Mouse (Mus musculus): ENCODE results near the gene Otud7b.

Gene Otud7b

DNA sequence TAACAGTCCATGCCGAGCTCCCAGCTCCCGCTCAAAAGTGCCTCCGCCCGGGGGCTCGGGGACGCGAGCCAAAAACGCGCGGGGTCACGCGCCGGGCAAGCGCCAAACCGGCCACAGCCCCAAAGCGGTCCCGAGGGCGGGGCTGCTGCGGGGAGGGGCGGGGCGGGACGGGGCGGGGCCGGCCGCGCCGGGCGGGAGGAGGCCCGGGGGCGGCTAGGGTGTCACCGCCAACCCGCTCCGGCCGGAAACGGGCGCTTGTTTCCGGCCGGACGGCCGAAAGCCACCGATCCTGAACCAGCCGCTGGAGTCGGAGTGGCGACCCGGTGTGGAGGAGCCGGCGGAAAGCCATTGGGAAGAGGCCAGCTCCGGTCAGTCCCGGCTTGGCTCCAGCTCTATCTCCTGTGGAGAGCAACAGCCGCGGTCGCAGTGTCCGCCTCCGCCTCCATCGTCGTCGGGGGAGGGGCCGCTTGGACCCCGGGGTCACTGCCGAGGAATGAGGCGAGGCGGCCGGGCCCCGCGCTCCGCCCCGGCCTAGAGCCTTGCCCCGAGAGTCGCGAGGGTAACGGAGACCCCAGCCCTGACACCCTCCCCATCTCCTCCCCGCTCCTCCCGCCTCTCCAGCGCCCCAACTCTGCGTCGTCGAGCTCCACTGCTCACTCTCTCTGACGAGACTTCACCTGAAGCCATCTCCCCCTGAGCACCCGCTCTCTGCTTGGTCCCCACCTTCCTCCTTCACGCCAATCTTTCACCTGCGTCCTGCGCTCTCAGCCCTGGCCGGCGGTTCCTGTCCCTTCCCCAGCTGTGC lies at the start of gene Otud7b:
TSS of gene Otud7b (plus strand) at position 267 of the 805 bp plus-strand sequence.
- peak; percentile 77 for DNase-seq (ENCODE audit: low spot score)

DNA sequence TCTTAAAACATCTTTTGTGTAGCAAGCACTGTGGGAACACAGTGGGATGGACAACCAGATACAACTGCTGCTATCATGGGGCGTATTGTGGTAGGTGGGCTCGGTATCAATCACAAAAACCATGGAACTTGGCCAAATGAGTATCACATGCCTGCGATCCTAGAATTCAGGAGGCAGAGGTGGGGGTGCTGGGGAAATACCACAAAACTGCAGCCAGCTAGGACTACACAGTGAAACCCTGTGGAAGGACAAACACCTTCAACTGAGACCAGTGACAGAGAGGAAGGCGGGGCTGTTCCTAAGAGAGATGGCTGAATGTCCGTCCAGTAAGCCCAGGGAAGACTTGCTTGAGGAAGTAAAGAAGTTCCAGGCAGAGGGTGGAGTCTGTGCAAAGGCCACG lies 49.0 kb upstream of the Otud7b start:
- no peak for DNase-seq (ENCODE audit: low spot score)

GRCm38 (mm10) chr3:96056031-96056430 lies 48.3 kb upstream of the Otud7b start:
- DNase-seq (ENCODE audit: low spot score) = no peak

DNA sequence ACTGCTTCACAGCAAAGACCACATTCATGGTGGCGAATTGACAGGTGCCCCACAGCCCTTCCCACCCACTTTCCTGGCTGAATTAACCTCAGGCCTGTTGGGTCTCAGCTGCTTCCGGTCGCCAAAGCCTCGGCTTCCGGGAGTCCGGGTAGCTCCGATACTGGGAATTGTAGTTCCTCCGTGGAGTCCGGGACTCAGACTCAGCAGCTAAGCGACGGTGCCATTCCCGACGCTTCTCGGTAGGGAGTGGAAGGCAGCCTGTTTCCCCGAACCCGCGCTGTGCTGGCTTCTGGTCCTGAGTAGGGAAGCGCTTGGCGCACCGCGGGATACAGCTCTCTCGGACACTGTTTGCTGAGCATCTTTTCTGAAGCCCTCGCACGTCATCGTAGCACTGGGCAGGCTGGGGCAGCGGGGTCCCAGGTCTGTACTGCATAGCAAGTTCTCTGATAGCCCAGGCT lies 46.6 kb upstream of the Otud7b start:
- DNase-seq (ENCODE audit: low spot score) = peak; percentile 87

- DNase-seq (ENCODE audit: low spot score) = peak; percentile 78
These were observed 46.0 kb upstream of the Otud7b start, which contains the start of gene Vps45 for GRCm38 (mm10) chr3:96058231-96058896. Vps45 (minus strand) TSS chr3:96058466.

DNA sequence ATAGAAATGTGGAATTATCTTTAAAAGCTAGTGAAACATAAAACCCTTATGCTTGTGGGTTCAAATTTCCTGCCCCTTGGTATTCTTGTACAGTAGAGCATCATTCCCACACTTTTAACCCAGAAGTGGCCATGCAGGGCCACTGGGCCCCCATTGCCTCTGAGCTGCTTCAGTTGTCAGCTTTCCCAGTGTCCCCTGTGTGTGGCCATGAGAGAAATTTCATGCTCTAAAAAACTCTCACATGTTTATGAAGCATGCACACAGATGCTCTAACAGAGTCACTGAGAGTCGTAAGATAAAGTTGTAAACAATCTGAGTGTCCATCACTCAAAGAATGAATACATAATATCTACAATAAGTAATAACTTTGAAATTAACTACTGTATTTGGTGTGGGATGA lies 44.2 kb upstream of the Otud7b start:
- no peak for DNase-seq (ENCODE audit: low spot score)

DNA sequence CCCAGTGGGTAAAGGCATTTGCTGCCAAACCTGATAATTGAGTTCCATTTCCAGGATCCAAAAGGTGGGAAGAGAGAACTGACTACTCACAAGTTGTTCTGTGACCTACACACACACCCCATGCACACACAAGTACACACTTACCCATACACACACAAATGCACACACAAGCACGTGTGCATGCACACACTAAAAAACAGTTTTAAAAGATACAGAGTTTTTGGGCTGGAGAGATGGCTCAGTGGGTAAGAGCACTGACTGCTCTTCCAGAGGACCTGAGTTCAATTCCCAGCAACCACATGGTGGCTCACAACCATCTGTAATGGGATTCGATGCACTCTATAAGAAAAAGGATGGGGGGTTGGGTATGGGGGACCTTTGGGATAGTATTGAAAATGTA lies 41.0 kb upstream of the Otud7b start:
- no peak for DNase-seq (ENCODE audit: low spot score)

- DNase-seq (ENCODE audit: low spot score) = no peak
These were observed 40.1 kb upstream of the Otud7b start for GRCm38 (mm10) chr3:96064217-96064616.

GRCm38 (mm10) chr3:96065147-96065546 lies 39.2 kb upstream of the Otud7b start:
- no peak for DNase-seq (ENCODE audit: low spot score)

DNA sequence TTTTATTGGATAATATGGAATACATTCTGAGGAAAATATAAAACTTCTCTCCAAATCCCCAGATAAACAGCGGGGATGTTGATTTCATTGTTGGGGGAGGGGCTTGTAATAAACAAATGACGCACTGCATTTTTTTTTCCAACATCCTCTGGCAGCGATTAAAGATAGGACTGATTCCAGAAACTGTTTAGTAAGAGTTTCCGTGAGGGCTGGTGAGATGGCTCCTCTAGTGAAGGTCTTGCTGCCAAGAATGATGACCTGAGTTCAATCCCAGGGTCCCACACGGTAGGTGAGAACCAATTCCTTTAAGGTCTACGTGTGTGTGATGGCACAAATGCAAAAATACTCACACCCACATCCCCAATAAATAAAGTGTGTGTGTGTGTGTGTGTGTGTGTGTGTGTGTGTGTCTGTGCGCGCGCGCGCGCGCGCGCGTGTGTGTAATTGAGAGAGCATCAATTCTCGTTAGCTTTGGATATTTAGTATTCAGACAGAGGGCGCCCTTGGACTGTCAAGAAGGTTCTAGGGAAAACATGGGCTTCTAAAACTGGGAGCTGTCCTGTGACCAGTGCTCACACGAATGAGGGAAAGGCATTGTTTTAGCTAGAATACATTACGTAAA lies 38.5 kb upstream of the Otud7b start:
- peak; percentile 63 for DNase-seq (ENCODE audit: low spot score)

GRCm38 (mm10) chr3:96066741-96067140 lies 37.6 kb upstream of the Otud7b start:
- DNase-seq (ENCODE audit: low spot score) = no peak

DNA sequence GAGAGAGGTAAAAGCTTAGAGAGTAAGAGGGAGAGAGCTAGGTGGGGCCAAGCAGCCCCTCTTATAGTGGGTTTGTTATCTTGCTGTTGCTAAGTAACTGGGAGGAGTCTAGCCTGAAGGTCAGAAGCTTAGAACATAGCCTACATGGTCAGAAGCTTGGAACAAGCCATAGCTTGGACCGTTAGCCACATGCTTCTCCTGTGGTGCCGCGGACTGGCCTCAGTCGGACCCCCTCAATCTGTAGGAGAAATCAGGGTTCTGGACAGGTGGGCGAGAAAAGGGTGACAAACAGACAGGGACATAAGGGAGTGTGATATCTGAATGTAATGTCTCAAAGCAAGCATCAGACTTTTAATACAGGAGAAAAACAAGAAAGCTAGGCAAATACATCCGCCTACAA lies 35.3 kb upstream of the Otud7b start:
- no peak for DNase-seq (ENCODE audit: low spot score)

DNA sequence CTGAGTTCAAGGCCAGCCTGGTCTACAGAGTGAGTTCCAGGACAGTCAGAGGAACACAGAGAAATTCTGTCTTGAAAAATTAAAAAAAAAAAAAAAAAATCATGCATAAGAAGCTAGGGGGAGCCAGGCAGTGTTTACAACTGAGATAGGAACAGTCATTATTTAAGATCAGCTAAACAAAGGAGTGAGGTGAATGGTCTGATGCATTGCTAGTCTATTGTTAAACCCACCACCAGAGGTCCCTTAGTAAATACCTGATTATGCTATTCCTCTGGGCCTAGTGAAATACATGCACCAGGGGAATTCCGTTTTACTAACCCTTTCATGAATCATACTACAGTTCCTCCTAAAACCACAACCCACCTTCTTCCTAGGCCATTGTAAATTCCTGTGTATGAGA lies 34.8 kb upstream of the Otud7b start:
- DNase-seq (ENCODE audit: low spot score) = no peak

- DNase-seq (ENCODE audit: low spot score) = no peak
These were observed 34.1 kb upstream of the Otud7b start for GRCm38 (mm10) chr3:96070241-96070640.

GRCm38 (mm10) chr3:96072921-96073486 lies 31.3 kb upstream of the Otud7b start:
- DNase-seq (ENCODE audit: low spot score) = no peak

DNA sequence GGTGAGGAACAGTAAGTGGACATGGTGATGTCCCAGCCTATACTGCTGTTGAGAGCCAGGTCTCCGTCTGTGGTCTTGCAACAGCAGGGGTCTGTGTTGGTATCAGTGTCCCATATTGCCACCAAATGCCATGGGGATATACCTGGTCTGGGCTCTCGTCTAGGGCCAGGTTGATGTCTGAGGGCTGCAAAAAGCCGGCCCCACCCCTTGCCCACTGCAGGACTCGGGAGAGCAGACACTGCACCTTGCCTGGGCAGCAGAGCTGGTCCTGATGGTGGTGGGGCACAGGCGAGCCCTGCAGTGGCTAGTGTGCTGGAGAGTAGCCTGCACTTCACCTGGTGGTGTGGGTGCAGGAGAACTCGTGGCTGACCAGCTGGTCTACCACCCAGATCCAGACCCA lies 26.3 kb upstream of the Otud7b start:
- DNase-seq (ENCODE audit: low spot score) = no peak

- no peak for DNase-seq (ENCODE audit: low spot score)
These were observed 25.6 kb upstream of the Otud7b start for GRCm38 (mm10) chr3:96078711-96079110.

DNA sequence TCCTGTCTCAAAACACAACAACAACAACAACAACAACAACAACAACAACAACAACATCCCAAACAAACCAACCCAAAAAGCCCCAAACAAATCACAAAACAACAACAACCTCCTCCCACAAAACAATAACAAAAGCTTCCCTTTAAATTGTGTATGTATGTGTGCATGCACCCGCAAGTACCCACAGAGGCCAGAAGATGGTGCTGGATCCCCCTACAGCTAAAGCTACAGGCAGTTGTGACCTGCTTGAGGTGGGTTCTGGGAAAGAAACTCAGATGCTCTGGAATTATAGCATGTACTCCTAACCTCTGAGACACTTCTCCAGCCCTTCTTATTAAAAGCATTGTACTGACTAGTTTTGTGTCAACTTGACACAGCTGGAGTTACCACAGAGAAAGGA lies 23.3 kb upstream of the Otud7b start:
- no peak for DNase-seq (ENCODE audit: low spot score)

GRCm38 (mm10) chr3:96081650-96082049 lies 22.7 kb upstream of the Otud7b start:
- DNase-seq (ENCODE audit: low spot score) = no peak

DNA sequence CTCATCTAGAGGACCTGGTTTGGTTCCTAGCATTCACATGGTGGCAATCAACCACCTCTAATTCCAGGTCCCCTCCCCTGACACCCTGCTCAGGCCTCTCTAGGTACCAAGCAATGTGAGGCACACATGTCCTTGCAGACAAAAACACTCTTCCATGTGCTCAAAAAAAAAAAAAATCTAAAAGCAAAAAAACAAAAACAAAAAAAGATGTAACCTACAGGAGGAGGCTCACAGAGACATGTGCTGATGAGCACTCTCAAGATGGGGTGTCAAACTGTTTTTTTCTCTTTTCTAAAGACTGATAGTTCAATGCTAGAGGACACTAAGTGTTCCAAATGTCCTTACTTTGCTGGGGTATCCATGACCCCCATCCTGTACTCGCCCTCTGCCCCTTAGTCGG lies 22.2 kb upstream of the Otud7b start:
- DNase-seq (ENCODE audit: low spot score) = no peak

GRCm38 (mm10) chr3:96082714-96083508 lies 21.4 kb upstream of the Otud7b start:
- DNase-seq (ENCODE audit: low spot score) = no peak

All from c-Kit-positive CD71-positive TER-119-positive erythroid progenitor cells, embryonic 14.5 days (primary cell).